Mouse (Mus musculus) brain, adult 2 months (tissue): ENCODE results near the gene Chpf.

Source experiments
- DNase-seq: peaks from one replicate; pipeline ENCODE4 v3.0.0; 2011; ENCODE audit warnings: low read depth, low spot score

The Chpf gene

GRCm38 (mm10) chr1:75499441-75499840, 20.3 kb upstream of the Chpf start:
- no peak for DNase-seq

GRCm38 (mm10) chr1:75498897-75499296, 19.8 kb upstream of the Chpf start:
- DNase-seq, result no peak

GRCm38 (mm10) chr1:75494878-75495548, 15.9 kb upstream of the Chpf start:
- DNase-seq, result peak; percentile 72

GRCm38 (mm10) chr1:75492579-75493170, 13.6 kb upstream of the Chpf start:
- DNase-seq, result no peak

- DNase-seq, result no peak
Measured at GRCm38 (mm10) chr1:75490785-75491551, 11.9 kb upstream of the Chpf start.

GRCm38 (mm10) chr1:75487405-75488161, 8.5 kb upstream of the Chpf start:
- DNase-seq, result peak; percentile 90

- no peak for DNase-seq
Measured at GRCm38 (mm10) chr1:75487040-75487404, 7.9 kb upstream of the Chpf start.

- no peak for DNase-seq
Measured at GRCm38 (mm10) chr1:75486561-75486960, 7.5 kb upstream of the Chpf start.

- DNase-seq, result peak; percentile 72
Measured at GRCm38 (mm10) chr1:75480735-75481134, 1.6 kb upstream of the Chpf start.

GRCm38 (mm10) chr1:75480036-75480435, 929 bp upstream of the Chpf start:
- peak; percentile 24 for DNase-seq

GRCm38 (mm10) chr1:75479635-75479989, 505 bp upstream of the Chpf start:
- DNase-seq, result peak; percentile 50

- DNase-seq, result peak; percentile 38
Measured at GRCm38 (mm10) chr1:75478497-75478896, 610 bp downstream of the Chpf start.

- peak; percentile 54 for DNase-seq
Measured at GRCm38 (mm10) chr1:75477966-75478290, 1.2 kb downstream of the Chpf start.

GRCm38 (mm10) chr1:75477264-75477965, 1.7 kb downstream of the Chpf start:
- peak; percentile 90 for DNase-seq

GRCm38 (mm10) chr1:75476441-75476840, 2.7 kb downstream of the Chpf start:
- no peak for DNase-seq

- no peak for DNase-seq
Measured at GRCm38 (mm10) chr1:75469287-75469825, 9.8 kb downstream of the Chpf start.

- DNase-seq, result peak; percentile 85
Measured at GRCm38 (mm10) chr1:75467215-75467927, 11.7 kb downstream of the Chpf start.

- no peak for DNase-seq
Measured at GRCm38 (mm10) chr1:75463652-75464204, 15.4 kb downstream of the Chpf start.

GRCm38 (mm10) chr1:75462636-75463035, 16.5 kb downstream of the Chpf start:
- no peak for DNase-seq

- peak; percentile 66 for DNase-seq
Measured at GRCm38 (mm10) chr1:75460297-75460696, 18.8 kb downstream of the Chpf start.
